Mouse (Mus musculus): Measurements from ENCODE around the gene E130116L18Rik. TPM values are rescaled to one million over a fixed set of nuclear protein-coding genes. Genes with fewer than 3 reads are reported as not detected.
A peak's percentile ranks its signal among the peaks of the same experiment; 100 is the strongest.
"Not testable (repeated sequence)": the region's sequence is repeated elsewhere in the genome, so short reads cannot be mapped to it uniquely, and the experiment has no call there.

The E130116L18Rik gene
- polyA plus RNA-seq, 1 experiment = not detected

DNA sequence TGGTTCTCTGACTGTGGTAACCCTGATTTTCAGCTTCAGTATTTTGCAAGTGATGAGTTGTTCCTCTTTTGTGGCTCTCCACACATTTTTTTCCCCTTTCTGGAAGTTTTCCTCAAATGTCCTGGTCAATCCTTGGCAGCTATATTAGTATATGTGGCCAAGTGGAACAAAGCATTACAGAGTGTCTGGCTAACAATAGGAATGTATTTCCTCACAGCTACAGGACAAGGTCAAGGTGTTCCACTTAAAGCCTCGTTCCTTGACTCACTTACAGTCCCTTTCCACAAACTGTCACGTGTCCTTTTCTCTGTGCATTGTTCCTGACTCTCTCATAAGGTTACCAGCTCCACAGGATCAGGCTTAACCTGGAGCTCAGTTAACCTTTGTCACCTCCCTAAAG lies 38.4 kb downstream of the E130116L18Rik start:
- no peaks in the 10 kb centered on the region for H3K9me3 ChIP-seq
- H3K4me1 ChIP-seq = no peaks in the 10 kb centered on the region
- TF ChIP-seq GATA1 (IDR thresholded peaks at IDR 0.05; ENCODE audit: borderline replicate concordance, low read length) = no peak
- no peak for TF ChIP-seq FLI1 (IDR thresholded peaks at IDR 0.05; ENCODE audit: low read length)
- no peak overlapping the region for H3K4me3 ChIP-seq (replicated peaks)
- H3K36me3 ChIP-seq (replicated peaks; ENCODE audit: low read length) = no peaks in the 10 kb centered on the region
- peaks cover 21% of the 10 kb centered on the region for H3K27me3 ChIP-seq (replicated peaks)

DNA sequence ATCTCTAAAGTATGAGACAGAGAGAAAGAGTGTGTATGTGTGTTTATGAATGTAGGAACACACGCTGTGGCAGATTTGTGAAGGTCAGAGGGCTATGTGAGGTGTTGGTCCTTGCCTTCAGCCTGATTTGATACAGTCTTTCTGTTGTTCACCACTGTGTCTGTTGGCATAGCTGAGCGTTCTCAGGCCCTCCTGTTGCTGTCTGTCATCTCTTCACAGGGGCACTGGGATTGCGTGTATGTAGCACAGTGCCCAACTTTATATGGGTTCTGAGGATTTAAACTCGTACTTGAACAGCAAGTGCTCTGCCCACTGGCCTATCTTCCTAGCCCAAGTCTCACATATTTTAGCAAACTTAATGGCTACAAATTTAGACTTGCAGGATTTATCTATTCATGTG lies 39.4 kb downstream of the E130116L18Rik start:
- H3K27me3 ChIP-seq (replicated peaks) = peaks cover 20% of the 10 kb centered on the region
- peaks cover 3% of the 10 kb centered on the region; the same call in 1 of the 2 replicates for H3K9me3 ChIP-seq
- H3K4me3 ChIP-seq (replicated peaks) = no peak overlapping the region
- H3K4me1 ChIP-seq = no peaks in the 10 kb centered on the region
- no peak for TF ChIP-seq FLI1 (IDR thresholded peaks at IDR 0.05; ENCODE audit: low read length)
- TF ChIP-seq GATA1 (IDR thresholded peaks at IDR 0.05; ENCODE audit: borderline replicate concordance, low read length) = no peak
- no peaks in the 10 kb centered on the region for H3K36me3 ChIP-seq (replicated peaks; ENCODE audit: low read length)

DNA sequence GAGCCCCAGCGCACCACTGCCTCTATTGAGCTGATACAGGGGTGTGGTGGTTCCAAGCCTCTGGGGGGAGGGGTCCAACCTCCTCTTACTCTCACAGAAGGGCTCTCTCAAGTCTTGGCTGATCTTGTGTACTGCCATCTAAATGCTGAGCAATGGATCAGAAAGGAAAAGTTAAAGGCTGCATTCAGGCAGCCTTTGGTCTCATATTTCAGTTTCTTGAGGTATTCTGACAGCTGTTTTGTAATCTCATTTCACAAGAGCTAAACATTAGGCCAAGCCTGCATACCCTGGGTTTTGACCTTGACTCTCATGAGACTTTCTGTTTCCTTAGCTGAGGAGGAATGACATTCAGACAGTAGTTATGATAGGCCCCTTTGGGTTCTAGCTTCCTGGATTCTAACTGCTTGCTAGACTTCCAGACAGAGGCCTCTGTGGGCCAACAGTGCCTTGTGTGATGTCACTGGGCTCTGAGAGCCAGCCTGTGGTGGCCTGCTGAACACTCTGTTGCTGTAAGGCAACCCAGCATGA lies 41.9 kb downstream of the E130116L18Rik start, which contains the start of gene Galntl5:
Galntl5 (plus strand) TSS at position 457 of the 528 bp plus-strand sequence.
- no peak for TF ChIP-seq FLI1 (IDR thresholded peaks at IDR 0.05; ENCODE audit: low read length)
- TF ChIP-seq GATA1 (IDR thresholded peaks at IDR 0.05; ENCODE audit: borderline replicate concordance, low read length) = no peak
- Histone ChIP-seq H3K9me3 (peaks cover 3% of the 10 kb centered on the region; the same call in 1 of the 2 replicates), H3K4me3 (replicated peaks) (no peak within 1 kb of the TSS), H3K4me1 (no peaks in the 10 kb centered on the region), H3K27me3 (replicated peaks) (peaks cover 12% of the 10 kb centered on the region), H3K36me3 (replicated peaks; ENCODE audit: low read length) (no peaks in the 10 kb centered on the region)

DNA sequence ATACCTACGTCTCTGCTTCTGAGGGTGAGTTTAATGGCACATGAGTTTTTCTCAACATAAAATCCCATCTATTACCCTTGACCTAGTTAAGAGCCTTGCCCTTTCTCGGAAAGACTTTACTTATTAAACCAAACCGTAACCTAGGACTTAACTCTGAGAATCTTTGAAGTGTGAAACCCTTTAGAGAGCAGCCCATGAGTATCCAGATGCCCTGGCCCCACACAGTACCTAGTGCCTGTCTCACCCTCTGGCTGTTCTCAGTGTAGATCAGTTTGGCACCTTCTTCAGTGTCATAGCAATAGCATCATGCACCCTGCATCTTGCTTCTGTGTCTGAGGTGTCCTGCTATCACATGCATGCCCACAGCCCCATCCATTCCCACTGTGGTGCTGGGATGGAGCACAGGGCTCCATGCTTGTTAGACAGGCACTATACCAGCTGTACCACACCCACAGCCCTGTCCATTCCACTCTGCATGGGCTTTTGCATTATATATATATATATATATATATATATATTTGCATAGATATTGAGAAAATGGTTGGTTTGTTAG lies 42.9 kb downstream of the E130116L18Rik start:
- Histone ChIP-seq H3K9me3 (peaks cover 10% of the 10 kb centered on the region), H3K27me3 (replicated peaks) (peaks cover 8% of the 10 kb centered on the region), H3K4me1 (no peaks in the 10 kb centered on the region), H3K4me3 (replicated peaks) (peak overlapping the region; percentile 44), H3K36me3 (replicated peaks; ENCODE audit: low read length) (no peaks in the 10 kb centered on the region)
- TF ChIP-seq FLI1 (IDR thresholded peaks at IDR 0.05; ENCODE audit: low read length) = no peak
- no peak for TF ChIP-seq GATA1 (IDR thresholded peaks at IDR 0.05; ENCODE audit: borderline replicate concordance, low read length)

DNA sequence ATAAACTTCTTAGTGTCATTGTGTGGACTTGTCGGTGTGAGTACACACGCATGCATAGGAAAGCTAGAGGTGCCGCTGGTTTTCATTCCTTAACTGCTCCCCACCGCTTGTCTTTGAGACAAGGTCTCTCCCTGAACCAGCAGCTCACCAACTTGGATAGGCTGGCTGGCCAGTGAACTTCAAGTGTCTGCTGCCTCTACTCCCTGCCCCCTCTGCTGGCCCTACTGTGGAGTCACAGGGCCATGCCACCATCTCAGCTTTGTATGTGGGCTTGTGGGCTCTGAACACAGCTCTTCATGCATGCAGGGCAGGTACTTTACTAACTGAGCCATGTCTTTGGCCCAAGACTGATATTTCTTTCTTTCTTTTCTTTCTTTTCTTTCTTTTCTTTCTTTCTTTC lies 43.7 kb downstream of the E130116L18Rik start:
- TF ChIP-seq FLI1 (IDR thresholded peaks at IDR 0.05; ENCODE audit: low read length) = no peak
- TF ChIP-seq GATA1 (IDR thresholded peaks at IDR 0.05; ENCODE audit: borderline replicate concordance, low read length) = no peak

DNA sequence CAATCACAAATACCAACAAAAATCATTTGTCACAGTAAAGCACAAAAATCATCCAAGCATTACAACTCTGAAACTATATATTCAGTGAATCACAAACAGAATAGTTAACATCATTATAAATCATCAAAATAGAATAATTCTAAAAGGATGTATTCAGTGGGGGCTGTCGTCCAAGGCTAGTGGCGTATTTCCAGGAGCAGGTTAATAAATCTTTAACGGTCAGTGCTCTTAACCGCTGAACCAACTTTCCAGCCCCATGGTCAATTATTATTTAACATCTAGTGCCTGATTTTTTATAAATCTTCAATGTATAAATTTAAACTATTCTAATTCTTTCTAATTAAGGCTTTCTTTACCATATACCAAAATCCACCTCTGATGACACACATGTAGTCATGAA lies 44.4 kb downstream of the E130116L18Rik start:
- H3K27me3 ChIP-seq (replicated peaks); H3K4me1 ChIP-seq; H3K36me3 ChIP-seq (replicated peaks; ENCODE audit: low read length); H3K4me3 ChIP-seq (replicated peaks): not testable (repeated sequence)
- H3K9me3 ChIP-seq = peaks cover 21% of the 10 kb centered on the region

More for the DNA sequence above, 43.7 kb downstream of the E130116L18Rik start:
- Histone ChIP-seq H3K27me3 (replicated peaks) (peaks cover 7% of the 10 kb centered on the region), H3K9me3 (peaks cover 13% of the 10 kb centered on the region), H3K4me1 (no peaks in the 10 kb centered on the region), H3K36me3 (replicated peaks; ENCODE audit: low read length) (no peaks in the 10 kb centered on the region), H3K4me3 (replicated peaks) (no peak overlapping the region)

DNA sequence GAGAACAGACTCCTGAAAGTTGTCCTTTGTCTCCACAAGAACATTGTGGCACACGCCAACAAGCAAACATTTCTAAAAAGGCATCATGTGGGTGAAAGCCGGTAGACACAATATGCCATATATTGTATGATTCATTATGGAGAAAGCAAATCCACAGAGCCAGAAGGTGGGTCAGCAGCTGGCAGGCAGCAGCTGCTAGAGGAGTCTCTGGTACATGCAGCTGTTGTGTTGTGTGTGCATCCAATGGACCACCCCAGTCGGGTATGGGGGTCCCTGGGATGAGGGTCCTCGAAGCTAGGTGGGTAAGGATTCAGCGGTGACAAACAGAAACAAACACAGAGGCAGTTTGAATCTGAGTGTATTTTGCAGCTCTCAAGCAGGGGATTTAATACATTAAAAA lies 45.0 kb downstream of the E130116L18Rik start:
- not testable (repeated sequence) for H3K36me3 ChIP-seq (replicated peaks; ENCODE audit: low read length); H3K4me1 ChIP-seq; H3K4me3 ChIP-seq (replicated peaks); H3K27me3 ChIP-seq (replicated peaks)
- peaks cover 27% of the 10 kb centered on the region for H3K9me3 ChIP-seq

Other genes starting within 250 kb of the E130116L18Rik start
- 1.1 TPM in 1 of 2 replicates, not detected in the other for gene Prkag2, start 122.5 kb downstream of the E130116L18Rik start, polyA plus RNA-seq (2012; ENCODE audit: insufficient read depth, low replicate concordance)
- not detected in 2 replicates for gene Galntl5, start 41.7 kb downstream of the E130116L18Rik start, polyA plus RNA-seq (2012; ENCODE audit: insufficient read depth, low replicate concordance)
- gene Galnt11, start 1.2 kb downstream of the E130116L18Rik start, polyA plus RNA-seq (2012; ENCODE audit: insufficient read depth, low replicate concordance) = 1.8 TPM in 1 of 2 replicates, not detected in the other

Data from megakaryocyte, embryonic 14.5 days (primary cell).